Mouse (Mus musculus): Measurements from ENCODE around the gene Dcun1d2.

- TF ChIP-seq CTCF (conservative IDR thresholded peaks at IDR 0.05; ENCODE audit: low read length) (no peak), NANOG (IDR thresholded peaks at IDR 0.05; ENCODE audit: borderline replicate concordance, low read length) (no peak)
These were observed 47.2 kb downstream of the Dcun1d2 start for GRCm38 (mm10) chr8:13240691-13241090.
